8 mouse cellular contexts compared by ENCODE assay signal in genomic region chr12:36156637-36157303, GRCm38 (mm10). TPM values are rescaled to one million over a fixed set of nuclear protein-coding genes. Genes with fewer than 3 reads are reported as not detected.
DNase-seq lines count a peak whose midpoint lies in the region; ATAC-seq and TF ChIP-seq lines count a peak whose summit lies in the region.

Ankmy2 (plus strand) TSS chr12:36157114.

- intact Hi-C loops in heart, postnatal 36 days (cut with DNase I) = loop anchor here (5.0 kb wide), 1 partner anchor 114 kb away; the partner anchor contains the start of gene Tspan13

- no peak for TF ChIP-seq CTCF in G1E (IDR thresholded peaks at IDR 0.05; ENCODE audit: low read depth, low read length)
- TF ChIP-seq CTCF in layer of hippocampus, adult 2 months (conservative IDR thresholded peaks at IDR 0.05) = peak; percentile 29

- peaks cover 35% of the 10 kb centered on the region for H3K36me3 ChIP-seq in G1E (replicated peaks)
- H3K36me3 ChIP-seq in forebrain, embryonic 16.5 days (ENCODE audit: control insufficient read depth, insufficient read depth) = no peaks in the 10 kb centered on the region
- H3K36me3 ChIP-seq in lung, embryonic 15.5 days = no peaks in the 10 kb centered on the region

- H3K4me3 ChIP-seq in G1E (ENCODE audit: low read depth, low read length) = peak within 1 kb of the TSS; percentile 97
- peak within 1 kb of the TSS; percentile 99 for H3K4me3 ChIP-seq in forebrain, embryonic 16.5 days (replicated peaks; ENCODE audit: low read length)
- H3K4me3 ChIP-seq in layer of hippocampus, adult 2 months = peak within 1 kb of the TSS; percentile 77
- peak within 1 kb of the TSS; percentile 76 for H3K4me3 ChIP-seq in lung, embryonic 15.5 days

- H3K9me3 ChIP-seq in G1E (replicated peaks) = no peaks in the 10 kb centered on the region
- no peaks in the 10 kb centered on the region for H3K9me3 ChIP-seq in forebrain, embryonic 16.5 days (ENCODE audit: control insufficient read depth, low read length)
- no peaks in the 10 kb centered on the region for H3K9me3 ChIP-seq in lung, embryonic 15.5 days

- H3K9ac ChIP-seq in forebrain, embryonic 16.5 days (replicated peaks; ENCODE audit: low read depth, low read length) = peak within 1 kb of the TSS; percentile 96
- H3K9ac ChIP-seq in lung, embryonic 15.5 days = peak within 1 kb of the TSS; percentile 86

- peak; percentile 94 for DNase-seq in G1E (ENCODE audit: low spot score)
- peak; percentile 87 to 93 for DNase-seq in cerebellum, adult 18-20 months
- peak; percentile 87 to 91 for DNase-seq in heart, postnatal 36 days
- DNase-seq in layer of hippocampus, adult 2 months (ENCODE audit: low spot score in 2 of 2) = peak; percentile 82 to 89
- peak; percentile 88 for DNase-seq in ovary, adult 18-20 months (ENCODE audit: low spot score)
- peak; percentile 97 for DNase-seq in thymus, postnatal 0 days (ENCODE audit: low spot score)

- 0% methylated on average over 42 of the region's 42 CpGs for WGBS in forebrain, embryonic 16.5 days
- WGBS in lung, embryonic 15.5 days = under 1% methylated on average over 42 of the region's 42 CpGs

- peaks cover 51% of the 10 kb centered on the region for H3K4me1 ChIP-seq in G1E (ENCODE audit: insufficient read depth, low read depth, low read length)
- peaks cover 25% of the 10 kb centered on the region for H3K4me1 ChIP-seq in forebrain, embryonic 16.5 days (replicated peaks; ENCODE audit: control insufficient read depth, insufficient read depth, low read length)
- peaks cover 22% of the 10 kb centered on the region for H3K4me1 ChIP-seq in lung, embryonic 15.5 days

- peak within 1 kb of the TSS; percentile 80 for H3K27ac ChIP-seq in forebrain, embryonic 16.5 days (ENCODE audit: low read length)
- H3K27ac ChIP-seq in layer of hippocampus, adult 2 months = peak within 1 kb of the TSS; percentile 99
- peak within 1 kb of the TSS; percentile 95 for H3K27ac ChIP-seq in lung, embryonic 15.5 days

- peak; percentile 78 for ATAC-seq in G1E (ENCODE audit: extremely low read depth, insufficient number of reproducible peaks, low FRiP score, poor library complexity, severe bottlenecking)
- peak; percentile 97 for ATAC-seq in forebrain, embryonic 16.5 days
- peak; percentile 96 for ATAC-seq in lung, embryonic 15.5 days (ENCODE audit: borderline replicate concordance, extremely low read depth, low FRiP score, low TSS enrichment)

- H3K4me2 ChIP-seq in forebrain, embryonic 16.5 days (ENCODE audit: low read length) = peak within 1 kb of the TSS; percentile 79
- peak within 1 kb of the TSS; percentile 74 for H3K4me2 ChIP-seq in lung, embryonic 15.5 days

- no peaks in the 10 kb centered on the region for H3K27me3 ChIP-seq in G1E (ENCODE audit: insufficient read depth, low read length)
- H3K27me3 ChIP-seq in forebrain, embryonic 16.5 days (replicated peaks; ENCODE audit: control insufficient read depth, insufficient read depth, low read length) = no peaks in the 10 kb centered on the region
- H3K27me3 ChIP-seq in lung, embryonic 15.5 days = no peaks in the 10 kb centered on the region

RNA-seq across cellular contexts. Expression of gene Ankmy2, which starts in this region (rescaled TPM):
- total RNA-seq in G1E (2014; fragmentation: Nextera tagmentation) (41.8 and 49.1 TPM in 2 replicates), G1E (2017) (44.1 and 49.6 TPM in 2 replicates)
- 2.5 and 2.7 TPM in 2 replicates for polyA plus RNA-seq in G1E (2012)
- polyA plus RNA-seq in forebrain, embryonic 16.5 days (2015; fragmentation: Nextera tagmentation; extraction: Ambion mirVana) = 64.4 and 64.7 TPM in 2 replicates
- 10 to 100 TPM; 14.5 to 17.2 TPM for total RNA-seq in heart, postnatal 36 days (2021)
- 10 to 100 TPM; 55.5 to 60.2 TPM for total RNA-seq in layer of hippocampus, adult 2 months (2021)
- polyA plus RNA-seq in lung, embryonic 15.5 days (2015; fragmentation: Nextera tagmentation; extraction: Ambion mirVana) = 36.7 and 37.2 TPM in 2 replicates
- polyA plus RNA-seq in thymus, postnatal 0 days (2015; fragmentation: Nextera tagmentation; extraction: Ambion mirVana) = 24.1 and 24.4 TPM in 2 replicates

Comparison
In these comparisons a context has a peak if more than half of its experiments do, and no peak if none do; other contexts are left out.
1. Peak in every context shown above with its lines: DNase-seq, ATAC-seq, H3K4me3 ChIP-seq and H3K27ac ChIP-seq.